Mouse (Mus musculus): Measurements from ENCODE around the gene Hcfc2. TPM values are rescaled to one million over a fixed set of nuclear protein-coding genes. Genes with fewer than 3 reads are reported as not detected.
A peak's percentile ranks its signal among the peaks of the same experiment; 100 is the strongest.

Gene Hcfc2
- total RNA-seq (2021): 10 to 100 TPM; 53.6 to 58.1 TPM

DNA sequence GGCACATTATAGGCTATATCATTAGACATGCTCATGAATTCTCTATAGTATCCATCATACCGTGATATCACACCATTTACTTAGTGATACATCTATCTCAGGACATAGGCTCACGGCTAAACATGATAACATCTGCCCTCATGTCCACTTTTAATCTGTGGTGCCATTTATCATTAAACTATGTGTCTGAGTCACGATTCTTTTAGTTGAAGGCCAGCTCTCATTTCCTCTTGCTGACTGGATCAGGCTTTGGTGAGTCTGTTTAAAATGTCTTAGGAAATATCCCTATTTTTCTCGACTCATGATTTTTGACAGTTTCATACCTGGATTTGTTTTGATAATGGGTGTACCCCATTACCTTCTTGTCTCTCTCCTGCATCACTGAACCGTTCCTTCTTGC lies at the start of gene Hcfc2:
Gene Hcfc2, plus strand, starts transcription at position 205 of the 400 bp plus-strand sequence.
- DNase-seq: no peak

DNA sequence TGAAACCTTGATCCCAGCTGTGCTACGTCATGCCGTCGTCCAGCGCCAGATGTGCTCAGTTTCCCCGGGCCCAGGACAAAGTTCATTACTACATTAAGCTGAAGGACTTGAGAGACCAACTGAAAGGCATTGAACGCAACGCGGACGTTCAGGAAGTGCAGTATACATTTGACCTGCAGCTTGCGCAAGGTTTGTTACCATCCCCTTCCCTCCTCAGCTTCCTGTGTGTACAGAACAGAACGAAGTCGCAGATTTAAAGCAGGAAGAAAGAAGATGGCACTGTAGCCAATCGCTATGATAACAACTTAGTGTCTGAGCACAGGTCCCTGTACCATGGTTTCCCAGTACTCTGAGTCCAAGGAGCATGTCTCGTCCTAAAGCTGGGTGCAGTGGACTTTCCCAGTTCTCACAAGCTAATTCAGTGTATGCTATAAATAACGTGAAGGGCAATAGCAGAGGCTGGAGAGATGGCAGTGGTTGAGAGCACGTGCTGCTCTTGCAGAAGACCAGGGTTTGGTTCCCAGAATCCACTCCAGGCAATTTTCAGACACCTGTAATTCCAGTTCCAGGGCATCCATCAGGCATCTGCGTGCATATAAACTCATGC lies 48.7 kb upstream of the Hcfc2 start:
- no peak for DNase-seq

DNA sequence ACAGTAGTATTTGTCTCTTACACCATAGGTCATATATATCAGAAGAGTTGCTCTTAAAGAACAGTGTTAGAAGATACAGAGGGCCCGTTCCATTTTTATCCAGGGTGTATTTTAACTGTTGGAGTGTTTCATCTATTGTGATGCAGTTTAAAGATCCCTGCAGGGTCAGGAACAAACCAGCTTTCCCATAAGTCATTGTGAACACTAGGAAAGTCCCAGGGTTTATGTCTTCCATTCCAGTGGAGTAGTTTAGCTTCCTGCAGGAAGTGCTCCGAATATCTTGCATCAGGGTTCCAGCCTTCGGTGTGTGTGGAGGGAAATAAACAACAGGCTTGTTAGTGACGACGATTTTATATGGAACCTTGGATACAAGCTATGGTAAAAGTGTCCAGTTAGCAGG lies 44.7 kb upstream of the Hcfc2 start:
- DNase-seq: no peak

DNA sequence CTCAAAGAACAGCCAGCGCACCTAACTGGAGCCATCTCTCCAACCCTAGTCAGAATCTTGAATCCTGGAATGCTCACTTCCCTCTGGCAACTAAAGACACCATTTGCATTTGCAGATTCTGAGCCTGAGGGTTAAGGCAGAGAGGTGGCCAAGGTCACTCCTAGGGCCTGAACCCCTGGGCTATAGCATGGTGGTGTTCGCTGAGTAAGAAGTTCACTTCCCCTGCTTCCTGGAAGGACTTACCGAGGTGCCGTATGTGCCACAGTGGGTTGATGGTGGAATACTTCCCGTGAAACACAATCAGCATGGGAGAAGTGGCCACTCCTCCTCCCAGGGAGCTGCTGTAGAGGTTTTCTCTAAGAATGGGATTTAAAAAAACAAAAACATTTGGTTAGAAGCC lies 43.3 kb upstream of the Hcfc2 start:
- DNase-seq: no peak

DNA sequence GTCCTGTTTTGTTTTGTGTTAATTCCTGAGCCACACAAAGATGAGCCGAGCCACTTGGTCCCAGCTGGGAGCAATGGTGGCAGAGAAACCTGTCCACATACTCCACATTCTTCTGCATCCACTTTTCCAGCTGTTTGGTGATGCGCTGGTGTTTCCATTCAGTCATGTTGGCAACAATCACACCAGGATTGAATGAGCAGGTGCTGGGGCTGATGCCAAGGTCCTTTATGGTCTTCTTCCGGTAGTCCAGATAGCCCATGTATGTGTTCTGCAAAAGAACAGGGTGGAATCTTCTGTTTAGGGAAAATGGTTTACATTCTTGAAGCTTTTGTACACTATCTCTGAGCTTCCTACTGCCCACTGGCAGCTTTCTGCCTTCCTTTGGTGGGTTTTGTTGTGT lies 41.4 kb upstream of the Hcfc2 start:
- DNase-seq: no peak

DNA sequence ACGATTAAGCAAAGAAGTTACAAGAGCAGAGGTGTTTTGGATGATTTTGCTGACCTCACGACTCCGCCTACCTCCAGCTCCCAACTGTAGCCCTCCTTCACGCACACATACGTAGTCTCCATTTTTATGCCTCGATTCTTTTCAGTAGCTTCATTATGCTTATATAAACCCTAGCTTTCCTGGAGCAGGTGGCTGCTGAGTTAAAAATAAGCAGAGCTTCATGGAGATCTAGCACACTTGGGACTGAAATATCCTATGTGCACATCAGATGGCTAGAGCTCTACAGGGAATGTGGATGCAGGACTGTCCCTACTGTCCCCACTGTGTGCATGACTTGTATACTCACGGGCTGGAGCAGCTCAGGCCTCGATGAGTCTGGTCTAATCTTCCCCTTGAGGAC lies 34.1 kb upstream of the Hcfc2 start:
- DNase-seq: peak in 1 of 2 experiments; percentile 26

DNA sequence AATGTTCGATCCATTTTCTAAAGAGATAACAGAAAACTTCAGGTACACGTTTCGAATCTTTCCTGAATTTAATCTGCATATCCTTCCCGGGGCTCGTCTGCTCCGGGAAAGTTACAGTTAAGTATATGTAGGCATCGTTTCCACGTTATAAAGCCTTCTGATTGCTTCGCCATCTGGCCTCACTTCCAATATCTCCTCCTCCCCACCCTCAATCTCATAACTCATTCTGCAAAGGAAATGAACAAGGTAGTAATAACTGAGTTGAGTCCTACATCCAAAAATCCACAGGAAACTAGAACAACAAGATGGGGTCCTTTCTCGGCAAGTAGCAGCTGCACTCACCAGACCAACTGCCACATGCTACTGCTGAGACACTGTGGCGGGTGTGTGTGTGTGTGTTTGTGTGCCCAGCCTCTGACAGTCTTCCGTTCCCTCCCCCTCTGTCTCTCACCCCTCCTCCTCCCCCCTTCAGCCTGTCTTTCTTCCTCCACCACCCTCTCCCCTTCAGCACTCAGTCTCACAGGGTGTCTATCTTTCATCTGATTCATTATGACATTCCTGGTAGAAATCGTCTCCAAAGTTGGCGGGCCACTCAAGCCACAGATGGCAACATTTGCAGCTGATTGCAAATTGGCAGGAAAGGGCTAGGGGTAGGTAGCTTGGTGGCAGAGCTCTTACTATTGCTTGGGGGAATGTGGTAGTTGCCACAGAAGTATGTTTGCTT lies 33.5 kb upstream of the Hcfc2 start:
- peak; percentile 75 to 79 for DNase-seq

DNA sequence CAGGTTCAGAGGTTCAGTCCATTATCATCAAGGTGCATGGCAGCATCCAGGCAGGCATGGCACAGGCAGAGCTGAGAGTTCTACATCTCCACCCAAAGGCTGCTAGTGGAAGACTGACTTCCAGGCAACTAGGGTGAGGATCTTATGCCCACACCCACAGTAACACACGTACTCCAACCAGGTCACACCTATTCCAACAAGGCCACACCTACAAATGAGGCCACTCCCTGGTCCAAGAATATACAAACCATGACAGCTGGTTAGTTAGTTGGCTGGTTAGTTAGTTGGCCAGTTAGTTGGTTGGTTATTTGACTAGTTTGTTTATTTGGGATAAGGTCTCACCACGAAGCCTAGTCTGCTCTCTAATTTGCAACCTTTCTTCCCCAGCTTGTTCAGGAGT lies 32.7 kb upstream of the Hcfc2 start:
- no peak for DNase-seq

DNA sequence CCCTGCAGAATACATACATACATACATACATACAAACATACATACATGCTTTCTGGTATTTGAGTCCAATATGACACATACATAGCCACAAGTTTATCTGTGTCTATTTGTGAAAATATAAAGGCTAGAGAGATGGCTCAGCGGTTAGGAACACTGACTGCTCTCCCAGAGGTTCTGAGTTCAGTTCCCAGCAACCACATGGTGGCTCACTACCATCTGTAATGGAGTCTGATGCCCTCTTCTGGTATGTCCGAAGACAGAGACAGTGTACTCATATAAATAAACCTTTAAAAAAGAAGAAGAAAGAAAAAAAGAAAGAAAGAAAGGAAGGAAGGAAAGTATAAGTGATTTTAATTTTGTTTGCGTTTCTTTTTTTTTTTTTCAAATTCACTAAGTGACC lies 30.0 kb upstream of the Hcfc2 start:
- no peak for DNase-seq

DNA sequence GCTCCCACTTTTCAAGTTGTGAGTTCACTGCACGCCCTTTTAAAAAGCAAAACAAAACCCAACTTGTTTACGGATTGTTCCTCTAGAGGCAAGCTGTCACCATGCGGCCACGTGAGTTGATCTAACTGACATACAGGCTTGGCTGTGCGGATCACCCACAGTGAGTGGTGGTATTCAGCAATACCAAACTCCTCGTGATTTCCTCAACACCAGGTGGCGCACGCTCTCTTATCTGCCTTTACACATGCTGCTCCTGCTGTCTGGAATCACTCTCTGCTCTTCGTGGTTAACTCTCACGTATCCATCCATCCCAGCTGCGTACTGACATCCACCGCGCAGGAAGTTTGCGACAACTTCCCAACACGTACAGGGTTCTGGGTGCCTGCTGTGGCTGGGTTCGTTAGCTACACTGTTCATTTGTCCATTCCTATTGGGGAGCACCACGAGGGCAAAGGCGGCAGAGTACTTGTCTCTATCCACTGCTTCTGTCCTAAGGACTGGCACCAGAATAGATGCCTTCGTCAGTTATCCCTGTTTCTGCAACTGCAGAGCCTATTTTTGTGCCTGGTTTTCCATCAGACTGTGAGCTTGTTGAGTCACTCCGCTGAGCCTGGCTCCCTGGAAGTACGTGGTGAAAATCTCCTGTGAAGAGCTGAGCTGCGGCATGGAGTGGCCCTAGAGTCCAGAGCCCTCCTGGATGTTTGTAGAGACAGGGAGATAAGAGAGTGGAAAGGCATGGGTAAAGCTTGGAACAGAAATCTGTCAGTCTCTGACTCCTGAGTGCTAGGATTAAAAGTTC lies 29.3 kb upstream of the Hcfc2 start:
- DNase-seq: peak; percentile 81 to 83

DNA sequence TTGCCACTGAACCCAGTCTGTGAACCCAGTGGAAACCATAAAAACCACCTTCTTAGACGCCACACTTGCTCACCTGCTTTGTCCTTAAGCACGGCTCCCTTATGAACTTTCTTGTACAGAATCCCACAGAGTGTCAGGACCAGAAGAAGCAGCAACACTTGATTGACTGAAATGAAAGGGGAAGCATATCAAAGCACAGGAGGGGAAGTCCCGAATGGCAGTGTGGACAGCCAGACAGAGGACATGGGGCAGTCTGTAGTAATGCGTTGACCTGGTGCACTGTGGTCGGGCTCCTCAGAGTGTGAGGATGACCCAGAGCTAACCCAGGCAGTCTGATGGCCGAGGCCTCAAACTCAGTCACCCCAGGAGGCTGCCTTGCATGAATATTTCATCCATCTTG lies 25.8 kb upstream of the Hcfc2 start:
- no peak for DNase-seq

DNA sequence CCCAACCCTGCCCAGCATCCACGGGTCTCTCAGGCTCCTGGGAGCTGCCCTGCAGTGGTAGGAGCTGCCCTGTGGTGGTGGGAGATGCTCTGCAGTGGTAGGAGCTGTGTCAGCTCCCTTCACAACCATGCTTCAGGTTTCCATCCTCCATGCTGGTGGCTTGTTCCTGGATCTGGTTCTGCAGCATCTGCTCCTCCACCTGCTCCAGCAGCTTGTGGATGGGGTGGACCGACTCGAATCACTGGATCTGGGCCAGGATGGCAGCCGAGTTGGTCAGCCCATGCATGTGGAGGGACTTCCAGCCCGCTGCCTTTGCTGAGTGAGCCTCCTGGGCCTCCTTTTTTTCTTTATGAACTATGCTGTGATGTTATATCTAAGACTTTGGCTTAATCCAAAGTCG lies 19.0 kb upstream of the Hcfc2 start:
- DNase-seq: peak; percentile 56 to 61

DNA sequence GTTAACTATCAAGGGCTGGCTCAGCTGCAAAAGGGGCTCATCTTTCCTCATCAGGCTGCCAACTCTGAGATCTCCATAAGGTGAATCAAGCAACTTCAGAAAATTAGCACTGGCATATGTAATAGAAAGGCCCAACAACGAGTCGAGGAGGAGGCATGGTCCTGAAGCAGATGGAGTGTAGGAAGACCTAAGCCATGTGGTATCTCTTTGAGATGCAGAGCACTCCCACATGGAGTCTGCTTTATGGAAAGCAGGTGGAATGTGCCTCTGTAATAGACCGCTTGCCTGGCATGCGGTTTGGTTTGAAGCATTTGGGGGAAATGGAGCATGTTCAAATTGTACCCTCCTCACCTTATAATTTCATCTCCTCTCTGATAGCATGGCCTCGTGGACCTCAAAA lies 15.2 kb upstream of the Hcfc2 start:
- peak; percentile 59 to 65 for DNase-seq

DNA sequence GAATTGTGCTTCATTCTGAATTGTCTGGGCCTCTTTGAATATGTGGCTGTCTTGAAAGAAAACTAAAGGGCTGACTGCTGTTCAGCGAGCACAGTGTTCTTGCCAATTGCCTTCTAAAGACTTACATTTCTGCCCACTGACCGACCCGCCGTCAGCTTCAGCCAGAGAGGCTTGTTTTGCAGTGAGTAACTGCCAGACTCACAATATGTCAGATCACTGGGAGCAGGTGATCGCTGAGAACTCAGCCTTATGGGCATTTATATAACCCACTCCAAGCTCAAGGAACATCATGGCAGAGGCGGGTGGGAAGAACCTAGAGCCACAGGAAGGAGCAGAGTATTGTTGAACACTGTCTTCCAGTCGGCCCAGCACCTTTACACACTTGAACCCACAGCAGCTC lies 14.3 kb upstream of the Hcfc2 start:
- peak in 1 of 2 experiments; percentile 37 for DNase-seq

DNA sequence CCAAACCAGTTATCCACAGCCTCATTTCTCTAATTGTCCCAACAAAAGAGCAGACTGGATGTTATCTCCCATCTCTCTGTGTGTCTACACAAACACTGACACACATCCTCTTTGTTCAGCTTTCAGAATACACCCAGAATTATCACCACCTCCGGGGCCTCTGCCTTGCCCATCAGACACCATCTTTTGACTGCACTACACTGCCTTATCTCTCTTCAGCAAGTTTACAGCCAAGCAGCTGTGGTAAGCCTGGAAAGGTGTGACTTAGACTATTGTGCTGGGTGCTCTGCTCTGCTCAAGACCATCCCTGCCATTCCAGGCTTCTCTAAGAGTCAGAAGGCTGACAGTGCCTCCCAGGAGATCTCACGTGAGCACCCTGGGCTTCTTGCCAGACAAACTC lies 10.5 kb upstream of the Hcfc2 start:
- no peak for DNase-seq

DNA sequence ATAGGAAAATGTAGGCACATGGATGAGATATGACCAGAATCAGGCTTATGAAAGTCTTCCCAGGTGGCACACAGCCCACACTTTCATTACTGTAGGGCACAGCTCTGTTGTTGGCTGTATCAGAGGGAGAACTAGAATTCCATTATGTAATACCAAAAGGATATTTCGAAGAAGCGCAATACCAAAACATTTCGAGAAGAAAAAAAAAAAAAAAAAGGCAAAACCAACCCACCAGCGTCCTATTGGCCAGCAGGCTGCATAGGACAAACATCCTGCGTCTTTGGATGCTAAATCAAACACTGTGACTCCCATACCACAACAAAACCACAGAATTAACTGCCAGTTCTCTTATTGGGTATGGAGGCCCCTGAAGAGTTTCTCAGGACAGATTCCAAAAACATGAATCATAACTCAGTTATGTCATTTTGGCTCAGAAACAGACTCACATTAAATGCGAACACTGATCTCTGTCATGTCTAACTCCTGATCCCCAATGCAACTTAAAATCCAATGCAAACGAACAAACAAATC lies 6.2 kb upstream of the Hcfc2 start:
- no peak for DNase-seq

DNA sequence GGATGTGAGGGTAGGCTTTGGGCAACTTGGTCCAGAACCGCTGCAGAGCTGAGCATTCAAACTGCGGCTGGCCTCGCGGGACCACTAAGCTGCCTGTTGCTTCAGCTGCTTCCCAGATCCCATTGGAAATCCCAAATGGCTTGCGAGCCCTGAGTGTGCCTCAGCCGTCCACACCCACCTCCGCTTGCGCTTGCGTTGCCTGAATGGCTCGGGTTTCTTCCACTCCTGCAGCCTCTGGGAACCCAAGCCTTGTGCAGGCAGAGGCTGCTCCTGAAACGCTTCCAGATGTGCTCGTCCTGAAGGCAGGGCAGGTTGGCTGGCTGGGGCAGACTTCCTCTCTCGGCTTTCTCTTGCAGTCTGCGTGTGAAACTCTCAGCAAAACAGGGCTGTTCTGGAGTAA lies 5.5 kb upstream of the Hcfc2 start, which contains the start of gene Glt8d2:
Gene Glt8d2, minus strand, starts transcription at position 157 of the 400 bp plus-strand sequence.
- peak in 1 of 2 experiments; percentile 54 for DNase-seq

DNA sequence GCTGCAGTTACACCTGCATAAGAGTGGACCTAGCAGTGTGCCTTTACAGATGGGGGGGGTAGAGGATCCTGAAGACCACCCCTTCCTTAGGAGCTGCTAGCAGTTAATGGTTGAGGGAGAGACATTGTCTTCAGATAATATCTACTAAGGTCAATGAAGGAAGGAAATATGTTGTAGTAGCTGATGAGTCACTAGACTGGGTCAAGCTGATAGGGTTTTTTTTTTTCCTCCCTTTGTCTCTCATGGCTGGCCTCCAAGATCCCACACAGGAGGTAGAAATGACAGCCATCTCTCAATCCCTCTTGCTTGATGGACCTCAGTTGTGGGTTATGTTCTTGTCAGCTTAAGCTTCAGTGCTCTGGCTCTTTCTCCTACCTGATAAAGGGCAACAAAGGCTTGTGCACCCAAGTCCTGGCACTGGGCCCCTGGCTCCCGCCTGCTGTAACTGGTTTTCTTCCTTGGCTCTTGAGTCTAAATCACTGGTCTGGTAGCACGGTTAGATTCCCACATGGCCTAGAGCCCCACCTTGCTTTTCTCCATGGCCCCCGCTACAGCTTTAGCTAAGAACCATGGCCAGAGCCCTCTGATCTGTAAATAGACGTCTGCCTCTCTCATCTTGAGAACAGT lies 606 bp downstream of the Hcfc2 start:
- no peak for DNase-seq

DNA sequence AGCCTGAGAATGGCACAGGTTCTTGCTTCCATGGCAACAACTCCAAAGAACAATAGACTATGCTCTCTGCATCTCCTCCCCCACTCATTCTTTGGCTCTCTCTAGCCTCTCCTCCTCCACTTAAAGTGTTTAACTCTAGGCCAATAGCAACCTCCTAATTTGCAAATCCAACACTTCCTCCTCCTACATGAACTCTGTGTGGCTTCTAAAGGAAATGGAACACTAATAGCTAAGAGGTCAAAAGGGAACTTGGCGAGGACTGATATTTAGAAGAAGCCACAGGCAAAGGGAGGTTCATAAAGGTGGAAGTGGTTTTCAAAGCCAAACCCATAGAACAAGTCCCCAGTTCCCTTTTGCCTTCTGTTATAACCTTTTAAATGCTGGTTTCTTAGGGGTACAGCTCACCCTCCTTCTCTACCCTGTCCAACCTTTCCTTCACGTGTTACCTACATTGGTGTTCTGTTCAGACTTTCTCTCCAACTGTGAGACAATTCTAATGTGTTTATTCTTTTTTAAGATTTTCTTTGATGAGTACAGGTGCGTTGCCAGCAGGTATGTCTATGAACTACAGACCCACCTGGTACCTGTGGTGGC lies 1.4 kb downstream of the Hcfc2 start:
- DNase-seq: no peak

DNA sequence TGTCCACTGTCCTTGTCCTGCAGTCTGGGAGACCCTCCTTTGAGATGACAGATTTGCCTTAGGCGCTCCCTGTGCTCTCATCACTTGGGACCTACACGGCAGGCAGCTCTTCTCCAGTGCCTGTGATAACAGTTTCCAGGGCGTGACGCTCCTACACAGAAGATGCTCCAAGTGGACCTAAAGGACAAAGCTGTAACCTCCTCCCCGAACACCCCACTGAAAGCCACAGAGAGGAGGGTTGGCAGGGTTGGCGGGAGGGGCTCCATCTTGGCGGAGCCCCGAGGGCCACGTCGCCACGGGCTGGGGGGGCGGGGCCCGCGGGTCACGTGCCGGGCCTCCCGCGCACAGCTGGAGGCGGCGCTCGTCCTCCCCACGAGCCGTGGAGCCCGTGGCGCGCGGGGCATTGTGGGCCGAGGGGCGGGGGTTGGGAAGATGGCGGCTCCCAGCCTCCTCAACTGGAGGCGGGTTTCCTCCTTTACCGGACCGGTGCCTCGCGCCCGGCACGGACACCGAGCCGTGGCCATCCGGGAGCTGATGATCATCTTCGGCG lies 2.8 kb downstream of the Hcfc2 start:
- DNase-seq: peak; percentile 89 to 92

DNA sequence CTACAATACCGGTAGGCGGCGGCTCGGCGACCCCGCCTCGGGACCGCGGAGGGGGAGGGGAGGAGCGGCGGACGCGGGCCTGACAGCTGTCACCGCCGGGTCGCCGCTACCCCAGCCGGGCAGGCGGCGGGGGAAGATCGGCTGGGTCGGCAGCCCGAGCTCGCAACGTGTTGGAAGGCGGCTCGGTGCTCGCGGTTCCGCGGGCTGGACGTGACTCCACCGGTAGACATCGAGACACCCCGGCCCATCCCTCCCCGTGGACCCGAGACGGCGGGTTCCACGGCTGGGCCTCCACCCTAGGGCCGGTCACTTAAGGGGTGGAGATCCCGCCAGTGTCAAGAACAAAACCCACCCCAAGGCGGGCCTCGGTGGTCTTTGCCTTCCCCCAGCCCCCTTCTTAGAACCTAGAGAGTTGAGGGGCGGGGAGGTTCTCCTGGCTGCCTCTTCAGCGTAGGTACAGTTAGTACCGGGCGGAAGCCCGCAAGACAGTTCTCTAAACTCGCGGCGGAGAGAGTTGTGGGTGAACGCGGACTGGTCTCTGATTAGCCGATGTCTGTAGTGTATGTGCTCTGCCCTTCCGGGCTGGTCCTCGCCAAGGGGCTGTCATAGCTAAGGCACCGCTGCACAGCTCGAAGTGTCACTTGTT lies 3.5 kb downstream of the Hcfc2 start:
- no peak for DNase-seq

DNA sequence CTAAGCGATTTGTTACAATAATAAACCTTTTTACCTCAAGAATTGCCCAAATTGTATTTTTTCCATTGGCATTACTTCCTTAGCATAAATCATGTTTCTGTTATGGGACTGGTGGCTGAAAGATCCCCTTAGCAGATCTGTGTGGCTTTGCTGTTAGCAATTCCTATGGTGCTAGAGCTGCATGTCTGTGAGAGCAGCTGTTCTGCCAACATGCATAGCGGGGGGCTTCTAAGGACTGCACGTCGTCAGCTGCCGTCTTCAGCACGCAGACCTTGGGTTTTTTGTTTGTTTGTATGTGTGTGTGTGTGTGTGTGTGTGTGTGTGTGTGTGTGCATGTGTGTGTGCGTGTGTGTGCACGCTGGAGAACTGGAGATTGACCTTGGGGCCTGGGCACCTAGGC lies 45.4 kb downstream of the Hcfc2 start:
- no peak for DNase-seq

Data from layer of hippocampus, postnatal 36 days (tissue).